Mouse (Mus musculus) small intestine, adult 2 months (tissue): Measurements from ENCODE around the gene Ndufb3. TPM values are rescaled to one million over a fixed set of nuclear protein-coding genes. Genes with fewer than 3 reads are reported as not detected.
"Not testable (repeated sequence)": the region's sequence is repeated elsewhere in the genome, so short reads cannot be mapped to it uniquely, and the experiment has no call there.

Experiments
- H3K27ac ChIP-seq: fragments of 200-500 bp; 2 replicates; pipeline ENCODE4 v1.5.1; 2012; ENCODE audit warnings: low read depth, low read length, control low read depth, inconsistent platforms; ENCODE audit not compliant: insufficient read depth
- H3K27me3 ChIP-seq: fragments of 200-500 bp; 2 replicates; pipeline ENCODE4 v1.6.1; 2012; ENCODE audit warnings: mild to moderate bottlenecking, moderate library complexity, low read length, inconsistent platforms; ENCODE audit not compliant: control insufficient read depth, insufficient read depth
- H3K36me3 ChIP-seq: fragments of 200-500 bp; 2 replicates; pipeline ENCODE4 v1.6.1; 2012; ENCODE audit warnings: mild to moderate bottlenecking, low read length, control low read depth, inconsistent platforms; ENCODE audit not compliant: control insufficient read depth, insufficient read depth
- H3K4me1 ChIP-seq: fragments of 200-500 bp; 2 replicates; pipeline ENCODE4 v1.6.1; 2012; ENCODE audit warnings: low read length, inconsistent platforms, mixed read lengths; ENCODE audit not compliant: control insufficient read depth, insufficient read depth, insufficient read length
- H3K4me3 ChIP-seq: fragments of 200-500 bp; 2 replicates; pipeline ENCODE4 v1.5.1; 2012; ENCODE audit warnings: low read depth, mild to moderate bottlenecking, control low read depth, inconsistent platforms, low read length, moderate library complexity
- CTCF ChIP-seq: fragments of 200-500 bp; IDR thresholded peaks from 2 replicates; pipeline ENCODE4 v1.5.1; 2012; ENCODE audit warnings: low read depth, mild to moderate bottlenecking, control low read depth, inconsistent platforms, low read length, moderate library complexity, mixed read lengths; ENCODE audit not compliant: insufficient replicate concordance, insufficient read length; ENCODE audit errors: extremely low read depth
- POLR2A ChIP-seq: fragments of 200-500 bp; IDR thresholded peaks from 2 replicates; pipeline ENCODE4 v1.6.1; 2012; ENCODE audit warnings: low read depth, mild to moderate bottlenecking, control low read depth, inconsistent platforms, low read length, moderate library complexity
- WGBS: fragments of 180-500 bp; shearing (Covaris S2); methylation state at CpG from one replicate; pipeline ENCODE4 v1.1.7; 2018; 5-methylcytosine and 5-hydroxymethylcytosine counted together
- polyA plus RNA-seq: library from polyadenylated mRNA; depleted of rRNA; stranded (reverse); fragments of >200 nt; gene quantifications from 2 replicates; pipeline ENCODE4 v1.2.3, GENCODE M21; 2012; rRNA removed

Gene Ndufb3
- polyA plus RNA-seq, 1 experiment = 21.3 TPM

- Histone ChIP-seq H3K36me3 (no peaks in the 10 kb centered on the region), H3K4me3 (no peak overlapping the region), H3K27me3 (no peaks in the 10 kb centered on the region), H3K27ac (no peak overlapping the region), H3K4me1 (peaks cover 9% of the 10 kb centered on the region; the same call in 1 of the 2 replicates)
- no peak for TF ChIP-seq POLR2A
- no peak for TF ChIP-seq CTCF
- WGBS = 72% methylated on average over 6 of the region's 6 CpGs
Observed at GRCm38 (mm10) chr1:58617978-58618668, 31.9 kb downstream of the Ndufb3 start.

- Histone ChIP-seq H3K27me3 (no peaks in the 10 kb centered on the region), H3K36me3 (no peaks in the 10 kb centered on the region), H3K27ac (no peak overlapping the region), H3K4me1 (peaks cover 9% of the 10 kb centered on the region; the same call in 1 of the 2 replicates), H3K4me3 (no peak overlapping the region)
- WGBS = 90% methylated on average over 2 of the region's 2 CpGs
- TF ChIP-seq POLR2A (no peak), CTCF (no peak)
Observed at GRCm38 (mm10) chr1:58618766-58619165, 32.6 kb downstream of the Ndufb3 start.

GRCm38 (mm10) chr1:58621251-58621650 is 35.1 kb downstream of the Ndufb3 start:
- no peak overlapping the region for H3K4me3 ChIP-seq
- H3K4me1 ChIP-seq = peaks cover 6% of the 10 kb centered on the region; the same call in 1 of the 2 replicates
- WGBS = 49% methylated on average over 3 of the region's 3 CpGs
- H3K36me3 ChIP-seq = no peaks in the 10 kb centered on the region
- TF ChIP-seq CTCF (no peak), POLR2A (no peak)
- no peak overlapping the region for H3K27ac ChIP-seq
- H3K27me3 ChIP-seq = no peaks in the 10 kb centered on the region

- H3K4me1 ChIP-seq = peaks cover 3% of the 10 kb centered on the region; the same call in 1 of the 2 replicates
- TF ChIP-seq POLR2A (no peak), CTCF (no peak)
- WGBS = 52% methylated on average over 7 of the region's 7 CpGs
- no peaks in the 10 kb centered on the region for H3K27me3 ChIP-seq
- no peak overlapping the region for H3K27ac ChIP-seq
- H3K4me3 ChIP-seq = no peak overlapping the region
- no peaks in the 10 kb centered on the region for H3K36me3 ChIP-seq
Observed at GRCm38 (mm10) chr1:58621996-58622748, 36.0 kb downstream of the Ndufb3 start.

GRCm38 (mm10) chr1:58628847-58629246 is 42.7 kb downstream of the Ndufb3 start:
- WGBS = 62% methylated on average over 2 of the region's 2 CpGs
- H3K27me3 ChIP-seq, H3K36me3 ChIP-seq, H3K4me1 ChIP-seq, H3K4me3 ChIP-seq, H3K27ac ChIP-seq: not testable (repeated sequence)

Other genes starting within 250 kb of the Ndufb3 start
- 5.6 and 9.6 TPM in 2 replicates for gene Bzw1, start 193.5 kb upstream of the Ndufb3 start, polyA plus RNA-seq
- 4.4 and 11.1 TPM in 2 replicates for gene Clk1, start 162.3 kb upstream of the Ndufb3 start, polyA plus RNA-seq
- gene Nif3l1, start 141.2 kb upstream of the Ndufb3 start, polyA plus RNA-seq = 4.5 and 6.7 TPM in 2 replicates
- gene Ppil3, start 140.9 kb upstream of the Ndufb3 start, polyA plus RNA-seq = 4.0 and 6.2 TPM in 2 replicates
- gene Orc2, start 81.3 kb upstream of the Ndufb3 start, polyA plus RNA-seq = 4.0 and 6.1 TPM in 2 replicates
- gene Fam126b, start 61 bp upstream of the Ndufb3 start, polyA plus RNA-seq = 0.39 and 1.2 TPM in 2 replicates
- gene Als2cr12, start 109.6 kb downstream of the Ndufb3 start, polyA plus RNA-seq = 0.06 and 0.47 TPM in 2 replicates
- 9.8 and 29.5 TPM in 2 replicates for gene Cflar, start 125.1 kb downstream of the Ndufb3 start, polyA plus RNA-seq
- gene Casp8, start 209.0 kb downstream of the Ndufb3 start, polyA plus RNA-seq = 4.1 and 9.4 TPM in 2 replicates